Mouse (Mus musculus) neural tube, embryonic 14.5 days (tissue): ENCODE measurements around the gene Osbpl7. TPM values are rescaled to one million over a fixed set of nuclear protein-coding genes. Genes with fewer than 3 reads are reported as not detected.

ENCODE experiments used
- ATAC-seq: fragments of 200-750 bp; cut with Nextera tagmentation; 2 replicates; pipeline ENCODE4 v1.8.0; 2017; ENCODE audit warnings: low read depth, mild to moderate bottlenecking, moderate TSS enrichment, moderate library complexity
- H3K27ac ChIP-seq: fragments of 300-500 bp; sonication (generic); 2 replicates; pipeline ENCODE4 v1.5.1; 2014; ENCODE audit warnings: low read depth, mild to moderate bottlenecking, control low read depth, low read length, moderate library complexity, mixed read lengths
- H3K27me3 ChIP-seq: fragments of 300-500 bp; sonication (generic); 2 replicates; pipeline ENCODE4 v1.6.1; 2014; ENCODE audit warnings: low read length; ENCODE audit not compliant: control insufficient read depth, insufficient read depth
- H3K36me3 ChIP-seq: fragments of 300-500 bp; sonication (generic); 2 replicates; pipeline ENCODE4 v1.6.1; 2014; ENCODE audit warnings: low read length, mixed read lengths; ENCODE audit not compliant: control insufficient read depth, insufficient read depth
- H3K4me1 ChIP-seq: fragments of 300-500 bp; sonication (generic); 2 replicates; pipeline ENCODE4 v1.6.1; 2014; ENCODE audit warnings: low read length; ENCODE audit not compliant: control insufficient read depth, insufficient read depth
- H3K4me2 ChIP-seq: fragments of 300-500 bp; sonication (generic); 2 replicates; pipeline ENCODE4 v1.6.1; 2014; ENCODE audit warnings: mild to moderate bottlenecking, low read depth, low read length, control low read depth
- H3K4me3 ChIP-seq: fragments of 300-500 bp; sonication (generic); 2 replicates; pipeline ENCODE4 v1.5.1; 2014; ENCODE audit warnings: low read depth, low read length, control low read depth, mixed read lengths
- H3K9ac ChIP-seq: fragments of 300-500 bp; sonication (generic); replicated peaks from 2 replicates; pipeline ENCODE4 v1.6.1; 2014; ENCODE audit warnings: low read depth, mild to moderate bottlenecking, control low read depth, low read length, mixed read lengths
- H3K9me3 ChIP-seq: fragments of 300-500 bp; sonication (generic); 2 replicates; pipeline ENCODE4 v1.6.1; 2016; ENCODE audit warnings: low read length; ENCODE audit not compliant: control insufficient read depth
- WGBS: fragments of 180-500 bp; shearing (Covaris S2); extraction: QIAGEN DNeasy Blood & Tissue Kit; methylation state at CpG from one replicate; pipeline ENCODE4 v1.1.7; 2014; 5-methylcytosine and 5-hydroxymethylcytosine counted together
- polyA plus RNA-seq: library from polyadenylated mRNA; unstranded; fragments of >200 nt; fragmentation: Nextera tagmentation; extraction: Ambion mirVana; gene quantifications from 2 replicates; pipeline ENCODE4 v1.2.1, GENCODE M21; 2014

The Osbpl7 gene
- polyA plus RNA-seq, 1 experiment from 2014 or later, result 9.1 TPM

DNA sequence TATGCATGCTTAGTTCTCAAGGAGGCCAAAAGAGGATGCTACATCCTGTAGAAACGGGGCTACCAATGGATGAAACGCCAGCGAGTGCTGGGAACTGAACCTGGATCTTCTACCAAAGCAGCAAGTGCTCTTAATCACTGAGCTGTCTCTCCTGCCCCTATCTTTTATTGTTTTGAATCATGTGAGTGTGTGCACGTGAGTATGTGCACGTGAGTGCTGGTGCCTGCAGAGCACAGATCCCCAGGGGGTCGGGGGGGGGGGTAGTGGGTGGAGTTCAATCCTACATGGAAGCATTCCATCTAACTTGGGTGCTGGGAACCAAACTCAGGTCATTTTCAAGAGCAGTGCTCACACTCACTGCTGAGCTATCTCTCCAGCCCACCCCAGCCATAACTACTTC, 35.9 kb downstream of the Osbpl7 start:
- no peak for ATAC-seq
- no peak overlapping the region for H3K27ac ChIP-seq
- 0 out of 2 replicates have a peak, but pooled peaks cover 3% of the 10 kb centered on the region for H3K4me1 ChIP-seq
- H3K27me3 ChIP-seq, result no peaks in the 10 kb centered on the region
- no peaks in the 10 kb centered on the region for H3K36me3 ChIP-seq
- no peak overlapping the region for H3K4me2 ChIP-seq
- H3K4me3 ChIP-seq, result no peak overlapping the region
- H3K9me3 ChIP-seq, result no peaks in the 10 kb centered on the region
- 80% methylated on average over 6 of the region's 6 CpGs for WGBS
- H3K9ac ChIP-seq, result no peak overlapping the region

GRCm38 (mm10) chr11:97094600-97094999, 44.2 kb downstream of the Osbpl7 start:
- Histone ChIP-seq H3K27me3 (no peaks in the 10 kb centered on the region), H3K36me3 (no peaks in the 10 kb centered on the region), H3K4me3 (no peak overlapping the region), H3K4me1 (no peaks in the 10 kb centered on the region), H3K4me2 (no peak overlapping the region), H3K9ac (no peak overlapping the region), H3K9me3 (no peaks in the 10 kb centered on the region), H3K27ac (no peak overlapping the region)
- WGBS, result 62% methylated on average over 2 of the region's 2 CpGs
- no peak for ATAC-seq

DNA sequence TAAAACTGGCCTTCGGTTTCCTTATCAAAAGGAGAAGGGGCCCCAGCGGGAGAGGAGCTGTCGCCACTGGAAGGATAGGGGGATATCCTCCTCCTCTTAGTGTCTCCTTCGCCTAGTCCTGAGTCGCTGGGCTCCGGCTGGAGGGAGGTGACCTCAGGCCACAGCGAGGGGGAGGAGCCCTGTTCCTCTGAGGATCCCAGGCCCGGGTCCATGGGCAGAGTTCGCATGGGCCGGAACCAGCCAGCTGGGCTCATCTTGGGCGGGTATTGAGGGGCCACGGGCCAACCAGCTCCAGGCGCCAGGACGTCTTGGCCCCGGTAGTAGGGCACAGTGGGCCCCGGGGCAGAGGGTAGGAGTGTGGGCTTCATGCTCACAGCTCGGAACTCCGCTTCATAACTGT, 48.4 kb downstream of the Osbpl7 start:
- H3K27ac ChIP-seq, result no peak overlapping the region
- H3K27me3 ChIP-seq, result no peaks in the 10 kb centered on the region
- H3K4me2 ChIP-seq, result no peak overlapping the region
- no peak overlapping the region for H3K9ac ChIP-seq
- no peak overlapping the region for H3K4me3 ChIP-seq
- H3K9me3 ChIP-seq, result no peaks in the 10 kb centered on the region
- no peaks in the 10 kb centered on the region for H3K4me1 ChIP-seq
- H3K36me3 ChIP-seq, result no peaks in the 10 kb centered on the region
- WGBS, result 24% methylated on average over 18 of the region's 18 CpGs
- no peak for ATAC-seq

- Histone ChIP-seq H3K4me1 (no peaks in the 10 kb centered on the region), H3K27ac (no peak overlapping the region), H3K36me3 (no peaks in the 10 kb centered on the region), H3K9ac (no peak overlapping the region), H3K9me3 (no peaks in the 10 kb centered on the region), H3K27me3 (no peaks in the 10 kb centered on the region), H3K4me2 (no peak overlapping the region), H3K4me3 (no peak overlapping the region)
- 21% methylated on average over 9 of the region's 9 CpGs for WGBS
- ATAC-seq, result no peak
Observed at GRCm38 (mm10) chr11:97101722-97102121, 51.3 kb downstream of the Osbpl7 start.

- Histone ChIP-seq H3K9me3 (no peaks in the 10 kb centered on the region), H3K4me1 (no peaks in the 10 kb centered on the region), H3K27me3 (no peaks in the 10 kb centered on the region), H3K9ac (no peak overlapping the region), H3K4me3 (no peak overlapping the region), H3K4me2 (no peak overlapping the region), H3K36me3 (no peaks in the 10 kb centered on the region), H3K27ac (no peak overlapping the region)
- ATAC-seq, result no peak
- WGBS, result 95% methylated on average over 10 of the region's 10 CpGs
Observed at GRCm38 (mm10) chr11:97103163-97104090, 53.0 kb downstream of the Osbpl7 start.

- no peaks in the 10 kb centered on the region for H3K27me3 ChIP-seq
- H3K4me3 ChIP-seq, result no peak overlapping the region
- no peaks in the 10 kb centered on the region for H3K4me1 ChIP-seq
- no peak overlapping the region for H3K27ac ChIP-seq
- H3K9me3 ChIP-seq, result no peaks in the 10 kb centered on the region
- WGBS, result 93% methylated on average over 9 of the region's 9 CpGs
- H3K4me2 ChIP-seq, result no peak overlapping the region
- H3K9ac ChIP-seq, result no peak overlapping the region
- no peak for ATAC-seq
- H3K36me3 ChIP-seq, result no peaks in the 10 kb centered on the region
Observed at GRCm38 (mm10) chr11:97104091-97104483, 53.7 kb downstream of the Osbpl7 start.

DNA sequence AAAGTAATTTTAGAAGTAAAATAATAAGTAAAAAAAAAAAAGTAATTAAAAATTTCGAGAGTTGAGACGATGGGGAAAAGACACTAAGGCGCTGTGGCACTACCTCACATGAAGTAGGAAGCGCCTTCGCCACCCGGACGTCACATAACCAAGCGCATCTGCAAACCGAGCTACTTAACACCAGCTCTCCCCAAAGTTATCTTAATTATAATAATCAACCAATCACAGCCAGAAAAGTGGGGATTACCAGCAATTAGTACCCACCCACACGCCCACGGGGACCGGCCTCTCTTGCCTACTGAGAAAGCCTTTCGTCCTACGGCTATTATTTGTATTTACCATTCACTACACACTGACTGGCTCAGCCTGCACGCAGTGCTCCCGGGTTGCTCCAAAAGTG, 58.5 kb downstream of the Osbpl7 start:
- Histone ChIP-seq H3K4me2 (no peak overlapping the region), H3K27ac (no peak overlapping the region), H3K4me3 (no peak overlapping the region), H3K4me1 (no peaks in the 10 kb centered on the region), H3K36me3 (no peaks in the 10 kb centered on the region), H3K27me3 (peaks cover 9% of the 10 kb centered on the region), H3K9me3 (no peaks in the 10 kb centered on the region), H3K9ac (no peak overlapping the region)
- ATAC-seq, result no peak
- 80% methylated on average over 16 of the region's 16 CpGs for WGBS

GRCm38 (mm10) chr11:97112519-97113125, 62.2 kb downstream of the Osbpl7 start:
- peaks cover 9% of the 10 kb centered on the region; the same call in 1 of the 2 replicates for H3K4me1 ChIP-seq
- no peak for ATAC-seq
- H3K36me3 ChIP-seq, result no peaks in the 10 kb centered on the region
- no peak overlapping the region for H3K4me2 ChIP-seq
- H3K27ac ChIP-seq, result no peak overlapping the region
- WGBS, result 83% methylated on average over 9 of the region's 9 CpGs
- H3K9ac ChIP-seq, result no peak overlapping the region
- H3K4me3 ChIP-seq, result no peak overlapping the region
- no peaks in the 10 kb centered on the region for H3K9me3 ChIP-seq
- H3K27me3 ChIP-seq, result peaks cover 29% of the 10 kb centered on the region
